Mouse (Mus musculus): ENCODE results near the gene Tgds. TPM values are rescaled to one million over a fixed set of nuclear protein-coding genes. Genes with fewer than 3 reads are reported as not detected.
"Not testable (repeated sequence)": the region's sequence is repeated elsewhere in the genome, so short reads cannot be mapped to it uniquely, and the experiment has no call there.

Tgds gene
- 10 to 100 TPM in 1 of 2 experiments, 1 to 10 TPM in 1; 8.4 to 10.5 TPM for total RNA-seq (2021)
- long read RNA-seq, experiment 1, transcript Tgds-201 (12 exons, 1,682 nt), result major isoform, 11 of 14 reads
- long read RNA-seq, experiment 1, partial matches to known transcripts, result 3 of 14 reads
- long read RNA-seq, experiment 1, other reads (novel, unspliced or antisense), result 0 of 14 reads
- long read RNA-seq, experiment 2, partial matches to known transcripts, result 0 of 5 reads
- long read RNA-seq, experiment 2, other reads (novel, unspliced or antisense), result 2 of 5 reads

- peak; percentile 99 for DNase-seq
Measured at GRCm38 (mm10) chr14:118132642-118132977, at the start of gene Tgds. TSS of gene Tgds (minus strand) at chr14:118132755.

- DNase-seq, result peak; percentile 63 to 67
Measured at GRCm38 (mm10) chr14:118180711-118181177, 48.2 kb upstream of the Tgds start.

- DNase-seq, result peak; percentile 85 to 87
Measured at GRCm38 (mm10) chr14:118180117-118180557, 47.6 kb upstream of the Tgds start.

- DNase-seq, result no peak
Measured at GRCm38 (mm10) chr14:118179701-118180100, 47.1 kb upstream of the Tgds start.

- no peak for DNase-seq
Measured at GRCm38 (mm10) chr14:118179251-118179650, 46.7 kb upstream of the Tgds start.

GRCm38 (mm10) chr14:118175694-118176085, 43.1 kb upstream of the Tgds start:
- no peak for DNase-seq

- DNase-seq, result no peak
Measured at GRCm38 (mm10) chr14:118175071-118175693, 42.6 kb upstream of the Tgds start.

GRCm38 (mm10) chr14:118173590-118174203, 41.1 kb upstream of the Tgds start:
- no peak for DNase-seq

GRCm38 (mm10) chr14:118168776-118169175, 36.2 kb upstream of the Tgds start:
- no peak for DNase-seq

GRCm38 (mm10) chr14:118162640-118163039, 30.1 kb upstream of the Tgds start:
- DNase-seq, result peak; percentile 37 to 40

- no peak for DNase-seq
Measured at GRCm38 (mm10) chr14:118161751-118162150, 29.2 kb upstream of the Tgds start.

GRCm38 (mm10) chr14:118157146-118157545, 24.6 kb upstream of the Tgds start:
- peak; percentile 22 to 73 for DNase-seq

- DNase-seq, result no peak
Measured at GRCm38 (mm10) chr14:118156740-118157139, 24.2 kb upstream of the Tgds start.

- not testable (repeated sequence) for DNase-seq
Measured at GRCm38 (mm10) chr14:118156056-118156455, 23.5 kb upstream of the Tgds start.

- DNase-seq, result no peak
Measured at GRCm38 (mm10) chr14:118152294-118152651, 19.7 kb upstream of the Tgds start.

- DNase-seq, result peak; percentile 46 to 53
Measured at GRCm38 (mm10) chr14:118151651-118152293, 19.2 kb upstream of the Tgds start.

GRCm38 (mm10) chr14:118150656-118151551, 18.3 kb upstream of the Tgds start:
- DNase-seq, result peak in 1 of 2 experiments; percentile 11

- no peak for DNase-seq
Measured at GRCm38 (mm10) chr14:118148554-118148953, 16.0 kb upstream of the Tgds start.

- DNase-seq, result no peak
Measured at GRCm38 (mm10) chr14:118148046-118148445, 15.5 kb upstream of the Tgds start.

- no peak for DNase-seq
Measured at GRCm38 (mm10) chr14:118142283-118142682, 9.7 kb upstream of the Tgds start.

GRCm38 (mm10) chr14:118137487-118137886, 4.9 kb upstream of the Tgds start:
- no peak for DNase-seq

Measured in heart, adult 18-20 months (tissue).